Mouse (Mus musculus) small intestine, adult 2 months (tissue): ENCODE results near the gene Bahcc1.

Source experiments
- CTCF ChIP-seq: fragments of 200-500 bp; IDR thresholded peaks from 2 replicates; pipeline ENCODE4 v1.5.1; 2012; ENCODE audit warnings: low read depth, mild to moderate bottlenecking, control low read depth, inconsistent platforms, low read length, moderate library complexity, mixed read lengths; ENCODE audit not compliant: insufficient replicate concordance, insufficient read length; ENCODE audit errors: extremely low read depth
- POLR2A ChIP-seq: fragments of 200-500 bp; IDR thresholded peaks from 2 replicates; pipeline ENCODE4 v1.6.1; 2012; ENCODE audit warnings: low read depth, mild to moderate bottlenecking, control low read depth, inconsistent platforms, low read length, moderate library complexity

DNA sequence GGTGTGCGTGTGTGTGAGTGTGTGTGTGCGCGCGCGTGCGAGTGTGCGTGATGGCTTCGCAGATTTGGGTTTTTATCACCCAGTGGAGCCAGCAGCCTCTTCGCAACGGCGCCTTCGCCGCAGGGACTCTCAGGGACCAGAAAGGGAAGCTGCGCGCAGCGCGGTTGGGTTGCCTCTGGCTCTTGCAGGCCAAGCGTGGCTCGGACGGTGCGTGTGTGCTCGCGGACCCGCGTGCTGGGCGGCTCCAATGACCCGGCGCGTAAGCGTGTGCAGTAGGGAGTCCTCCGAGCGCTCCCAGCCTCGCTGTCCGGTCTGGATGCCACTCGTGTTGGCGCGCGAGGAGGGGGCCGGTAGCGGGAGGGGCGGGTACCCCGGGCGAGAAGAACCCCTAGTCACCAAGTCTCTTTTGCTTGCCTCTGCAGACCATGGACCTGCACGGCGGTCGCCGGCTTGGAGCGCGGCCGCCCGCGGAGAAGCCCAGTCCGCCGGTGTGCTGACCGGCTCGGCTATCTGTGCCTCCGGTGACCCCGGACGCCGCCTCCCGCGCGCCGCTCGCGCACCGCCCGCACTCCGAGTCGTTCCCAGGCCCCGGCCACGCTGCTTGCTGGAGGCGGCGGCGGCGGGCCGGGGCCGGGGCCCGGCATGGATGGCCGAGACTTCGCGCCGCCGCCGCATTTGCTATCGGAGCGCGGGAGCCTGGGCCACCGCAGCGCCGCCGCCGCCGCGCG is 3.9 kb downstream of the Bahcc1 start:
- TF ChIP-seq POLR2A = no peak
- TF ChIP-seq CTCF = no peak
